Mouse (Mus musculus) midbrain, postnatal 0 days (tissue): ENCODE data around the gene Col18a1. TPM values are rescaled to one million over a fixed set of nuclear protein-coding genes. Genes with fewer than 3 reads are reported as not detected.

Source experiments
- ATAC-seq: fragments of 200-750 bp; cut with Nextera tagmentation; 2 replicates; pipeline ENCODE4 v1.8.0; 2017; ENCODE audit warnings: moderate number of reproducible peaks, mild to moderate bottlenecking, moderate TSS enrichment, moderate library complexity; ENCODE audit not compliant: low FRiP score
- DNase-seq: peaks from one replicate; pipeline ENCODE4 v3.0.0-alpha.2; 2015; ENCODE audit warnings: low spot score
- H3K27ac ChIP-seq: fragments of 300-500 bp; sonication (generic); 2 replicates; pipeline ENCODE4 v1.5.1; 2014; ENCODE audit warnings: low read depth, mild to moderate bottlenecking, low read length, mixed read lengths
- H3K27me3 ChIP-seq: fragments of 300-500 bp; sonication (generic); 2 replicates; pipeline ENCODE4 v1.6.1; 2014; ENCODE audit warnings: low read length, control low read depth, mixed read lengths; ENCODE audit not compliant: insufficient read depth
- H3K36me3 ChIP-seq: fragments of 300-500 bp; sonication (generic); 2 replicates; pipeline ENCODE4 v1.6.1; 2014; ENCODE audit warnings: low read length, control low read depth, mixed read lengths; ENCODE audit not compliant: insufficient read depth
- H3K4me1 ChIP-seq: fragments of 300-500 bp; sonication (generic); 2 replicates; pipeline ENCODE4 v1.6.1; 2014; ENCODE audit warnings: mild to moderate bottlenecking, control low read depth, antibody characterized with exemption, low read length, mixed read lengths; ENCODE audit not compliant: insufficient read depth
- H3K4me2 ChIP-seq: fragments of 300-500 bp; sonication (generic); 2 replicates; pipeline ENCODE4 v1.6.1; 2014; ENCODE audit warnings: low read depth, mild to moderate bottlenecking, low read length, mixed read lengths; ENCODE audit not compliant: poor library complexity, severe bottlenecking
- H3K4me3 ChIP-seq: fragments of 300-500 bp; sonication (generic); 2 replicates; pipeline ENCODE4 v1.5.1; 2014; ENCODE audit warnings: low read depth, mild to moderate bottlenecking, low read length, moderate library complexity
- H3K9ac ChIP-seq: fragments of 300-500 bp; sonication (generic); replicated peaks from 2 replicates; pipeline ENCODE4 v1.6.1; 2014; ENCODE audit warnings: mild to moderate bottlenecking, low read length, moderate library complexity, mixed read lengths; ENCODE audit not compliant: poor library complexity, severe bottlenecking
- H3K9me3 ChIP-seq: fragments of 300-500 bp; sonication (generic); 2 replicates; pipeline ENCODE4 v1.6.1; 2016; ENCODE audit warnings: low read length, control low read depth
- CTCF ChIP-seq: IDR thresholded peaks from 2 replicates; pipeline ENCODE4 v1.5.1; 2016; ENCODE audit warnings: antibody characterized with exemption, mild to moderate bottlenecking
- WGBS: fragments of 180-500 bp; shearing (Covaris S2); extraction: QIAGEN DNeasy Blood & Tissue Kit; methylation state at CpG from one replicate; pipeline ENCODE4 v1.1.7; 2014; 5-methylcytosine and 5-hydroxymethylcytosine counted together
- polyA plus RNA-seq: library from polyadenylated mRNA; unstranded; fragments of >200 nt; fragmentation: Nextera tagmentation; extraction: Ambion mirVana; gene quantifications from 2 replicates; pipeline ENCODE4 v1.2.1, GENCODE M21; 2015
- total RNA-seq: library from RNA; depleted of rRNA; stranded (reverse); fragments of >200 nt; gene quantifications from 2 replicates; pipeline ENCODE4 v1.2.3, GENCODE M21; 2014

The Col18a1 gene
- total and polyA plus RNA-seq, 2 experiments from 2014 or later = 15.4 to 30.3 TPM

DNA sequence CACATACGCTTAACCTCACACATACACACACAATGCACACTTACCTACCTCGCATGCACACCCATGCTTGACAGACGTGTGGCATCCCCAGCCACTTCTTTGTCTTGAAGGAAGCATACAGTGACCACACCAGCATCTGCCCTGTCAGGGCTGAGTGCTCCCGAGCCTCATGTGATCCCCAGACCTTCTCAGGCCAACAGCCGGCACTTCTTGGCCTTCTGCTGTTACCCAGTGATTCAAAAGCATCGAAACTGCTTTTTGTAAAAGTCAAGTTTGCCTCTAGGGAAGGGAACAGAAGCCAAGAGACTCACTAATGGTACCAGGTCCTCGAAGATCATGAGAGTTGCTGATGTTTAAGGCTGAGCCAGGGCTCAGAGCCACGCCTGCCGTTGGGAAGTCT is 33.9 kb upstream of the Col18a1 start:
- ATAC-seq (no peak), DNase-seq (no peak)
- H3K9ac ChIP-seq = no peak overlapping the region
- no peaks in the 10 kb centered on the region for H3K4me1 ChIP-seq
- no peak for TF ChIP-seq CTCF
- H3K27ac ChIP-seq = no peak overlapping the region
- no peaks in the 10 kb centered on the region for H3K9me3 ChIP-seq
- H3K4me3 ChIP-seq = no peak overlapping the region
- no peaks in the 10 kb centered on the region for H3K27me3 ChIP-seq
- WGBS = 84% methylated on average over 9 of the region's 9 CpGs
- H3K4me2 ChIP-seq = no peak overlapping the region
- no peaks in the 10 kb centered on the region for H3K36me3 ChIP-seq

DNA sequence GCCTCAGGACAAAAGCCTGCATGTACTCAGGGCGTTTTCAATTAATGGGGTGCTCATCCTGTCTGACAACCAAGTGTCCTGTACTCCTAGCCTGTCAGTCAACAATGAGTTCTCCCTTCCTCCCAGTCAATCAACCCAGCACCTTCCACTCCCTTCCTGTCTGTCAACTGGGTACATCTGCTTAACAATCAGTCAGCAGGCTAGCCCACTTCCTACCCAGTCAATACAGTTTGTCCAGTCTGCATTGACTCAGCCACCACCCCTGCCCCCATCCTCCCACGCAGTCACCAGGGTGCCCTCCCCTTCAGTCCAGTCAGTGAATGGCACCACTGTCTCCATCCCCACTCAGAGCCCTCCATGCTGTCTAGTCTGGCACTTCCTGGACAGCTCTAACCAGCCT is 32.9 kb upstream of the Col18a1 start:
- H3K4me2 ChIP-seq = no peak overlapping the region
- H3K27me3 ChIP-seq = no peaks in the 10 kb centered on the region
- DNase-seq = no peak
- TF ChIP-seq CTCF = no peak
- H3K27ac ChIP-seq = no peak overlapping the region
- 73% methylated on average over 2 of the region's 2 CpGs for WGBS
- ATAC-seq = no peak
- no peak overlapping the region for H3K9ac ChIP-seq
- no peak overlapping the region for H3K4me3 ChIP-seq
- no peaks in the 10 kb centered on the region for H3K36me3 ChIP-seq
- H3K9me3 ChIP-seq = no peaks in the 10 kb centered on the region
- H3K4me1 ChIP-seq = no peaks in the 10 kb centered on the region

DNA sequence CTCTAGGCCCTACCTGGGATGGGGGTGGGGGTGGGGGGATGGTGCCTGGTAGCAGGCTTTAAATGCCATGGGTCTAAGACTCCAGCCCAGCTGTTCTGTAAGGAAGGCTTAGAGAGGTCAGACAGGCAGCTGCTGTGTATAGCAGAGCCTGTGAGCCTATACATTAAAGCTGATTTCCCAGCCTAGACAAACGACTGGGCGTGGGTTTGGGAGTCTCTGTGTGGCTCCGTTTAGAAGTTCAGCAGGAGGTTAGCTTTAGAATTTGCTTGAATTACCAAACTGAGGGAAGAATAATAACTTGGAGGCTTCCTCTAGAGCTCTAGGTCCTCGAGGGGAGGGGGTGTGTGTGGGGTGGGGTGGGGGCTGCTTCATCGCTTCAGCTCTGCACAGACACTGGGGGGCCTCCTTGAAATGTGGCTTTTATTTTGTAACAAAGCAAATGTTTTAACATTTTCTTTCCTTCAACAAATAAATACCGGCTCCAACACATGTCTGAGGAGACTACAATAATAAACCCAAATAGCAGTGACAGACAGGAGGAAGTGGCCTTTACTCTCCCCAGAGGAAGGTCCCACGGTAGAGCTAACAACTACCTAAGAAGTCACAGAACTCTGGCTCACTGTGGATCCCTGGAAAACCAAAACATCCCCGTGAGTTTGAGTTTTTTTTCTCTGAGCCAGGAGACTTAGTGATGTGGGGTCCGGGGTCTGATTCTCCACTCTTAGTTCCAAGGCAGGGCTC is 31.3 kb upstream of the Col18a1 start:
- Histone ChIP-seq H3K9me3 (no peaks in the 10 kb centered on the region), H3K36me3 (no peaks in the 10 kb centered on the region), H3K27me3 (no peaks in the 10 kb centered on the region), H3K4me1 (no peaks in the 10 kb centered on the region), H3K9ac (no peak overlapping the region), H3K4me2 (no peak overlapping the region), H3K4me3 (no peak overlapping the region), H3K27ac (no peak overlapping the region)
- DNase-seq (no peak), ATAC-seq (no peak)
- 22% methylated on average over 9 of the region's 9 CpGs for WGBS
- TF ChIP-seq CTCF = no peak

DNA sequence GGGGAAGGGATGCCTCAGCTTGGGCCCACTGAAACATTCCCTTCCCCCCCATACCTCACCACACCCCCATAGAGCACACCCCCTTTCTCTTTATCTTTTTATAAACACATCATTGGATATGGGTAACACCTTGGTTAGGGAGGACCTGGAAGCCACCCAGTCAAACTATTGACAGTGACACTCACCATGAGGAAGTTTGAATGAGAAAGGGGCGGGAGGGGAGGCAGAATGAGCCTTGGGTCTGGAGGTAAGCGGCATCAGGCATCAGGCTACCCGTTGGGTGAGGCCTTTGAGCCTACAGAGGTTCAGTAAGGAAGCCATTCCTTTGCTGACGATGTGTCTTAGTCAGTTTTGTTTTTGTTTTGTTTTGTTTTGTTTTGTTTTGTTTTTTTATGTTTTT is 30.3 kb upstream of the Col18a1 start:
- Histone ChIP-seq H3K9ac (no peak overlapping the region), H3K27ac (no peak overlapping the region), H3K36me3 (no peaks in the 10 kb centered on the region), H3K27me3 (no peaks in the 10 kb centered on the region), H3K9me3 (no peaks in the 10 kb centered on the region), H3K4me2 (no peak overlapping the region), H3K4me1 (no peaks in the 10 kb centered on the region), H3K4me3 (no peak overlapping the region)
- 83% methylated on average over 4 of the region's 4 CpGs for WGBS
- no peak for TF ChIP-seq CTCF
- no peak for DNase-seq
- ATAC-seq = no peak

DNA sequence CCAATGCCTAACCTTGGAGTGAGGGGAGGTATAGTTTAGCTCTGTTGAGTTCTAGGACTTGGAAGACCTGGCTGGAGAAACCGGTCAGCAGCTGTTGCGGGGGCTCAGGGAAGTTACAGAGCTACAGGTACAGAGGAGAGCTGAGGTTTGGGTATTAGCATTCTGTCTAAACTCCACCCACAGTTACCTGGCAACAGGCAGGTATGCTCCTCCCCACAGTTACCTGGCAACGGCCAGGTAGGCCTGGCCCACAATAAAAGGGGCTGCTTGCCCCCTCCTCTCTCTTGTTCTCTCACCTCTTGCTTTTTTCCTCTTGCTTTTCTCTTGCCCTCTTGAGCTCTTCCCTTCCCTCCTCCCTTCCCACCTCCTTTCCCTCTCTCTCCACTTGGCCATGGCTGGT is 29.8 kb upstream of the Col18a1 start:
- Histone ChIP-seq H3K36me3 (no peaks in the 10 kb centered on the region), H3K4me3 (no peak overlapping the region), H3K4me2 (no peak overlapping the region), H3K27ac (no peak overlapping the region), H3K27me3 (no peaks in the 10 kb centered on the region), H3K9ac (no peak overlapping the region), H3K4me1 (peaks cover 1% of the 10 kb centered on the region; the same call in 1 of the 2 replicates), H3K9me3 (no peaks in the 10 kb centered on the region)
- 95% methylated on average over 3 of the region's 3 CpGs for WGBS
- ATAC-seq (no peak), DNase-seq (no peak)
- no peak for TF ChIP-seq CTCF

DNA sequence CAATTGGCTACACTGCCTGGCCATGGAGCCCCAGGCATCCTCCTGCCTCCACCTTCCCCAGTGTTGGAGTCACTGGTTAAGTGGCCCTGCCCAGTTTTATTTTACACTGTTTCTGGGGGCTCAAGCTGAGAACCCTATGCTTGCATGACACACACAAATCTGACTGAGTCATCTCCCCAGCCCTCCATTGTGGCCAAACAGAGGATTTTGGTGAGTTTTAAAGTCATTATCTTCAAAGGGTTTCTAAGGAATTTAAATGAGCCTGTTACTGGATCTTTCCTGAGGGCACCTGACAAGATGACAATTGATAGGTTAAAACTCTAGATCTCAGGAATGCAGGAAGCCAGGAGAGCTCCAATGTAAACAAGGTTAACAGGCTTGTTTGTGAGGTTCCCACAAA is 27.1 kb upstream of the Col18a1 start:
- Histone ChIP-seq H3K9me3 (no peaks in the 10 kb centered on the region), H3K4me2 (no peak overlapping the region), H3K27ac (no peak overlapping the region), H3K4me3 (no peak overlapping the region), H3K27me3 (no peaks in the 10 kb centered on the region), H3K36me3 (no peaks in the 10 kb centered on the region), H3K4me1 (peaks cover 8% of the 10 kb centered on the region; the same call in 1 of the 2 replicates), H3K9ac (no peak overlapping the region)
- no peak for TF ChIP-seq CTCF
- DNase-seq = no peak
- ATAC-seq = no peak
